Mouse (Mus musculus): ENCODE results near the gene Wdr20rt. TPM values are rescaled to one million over a fixed set of nuclear protein-coding genes. Genes with fewer than 3 reads are reported as not detected.
"Not testable (repeated sequence)": the region's sequence is repeated elsewhere in the genome, so short reads cannot be mapped to it uniquely, and the experiment has no call there.

The Wdr20rt gene
- not detected for total RNA-seq (2021)

- no peak for DNase-seq (ENCODE audit: low spot score in 2 of 2)
- intact Hi-C loops (cut with DNase I) = no loop called here
These were observed at the start of gene Wdr20rt for GRCm38 (mm10) chr12:65225467-65225945. Gene Wdr20rt, plus strand, starts transcription at chr12:65225517.

DNA sequence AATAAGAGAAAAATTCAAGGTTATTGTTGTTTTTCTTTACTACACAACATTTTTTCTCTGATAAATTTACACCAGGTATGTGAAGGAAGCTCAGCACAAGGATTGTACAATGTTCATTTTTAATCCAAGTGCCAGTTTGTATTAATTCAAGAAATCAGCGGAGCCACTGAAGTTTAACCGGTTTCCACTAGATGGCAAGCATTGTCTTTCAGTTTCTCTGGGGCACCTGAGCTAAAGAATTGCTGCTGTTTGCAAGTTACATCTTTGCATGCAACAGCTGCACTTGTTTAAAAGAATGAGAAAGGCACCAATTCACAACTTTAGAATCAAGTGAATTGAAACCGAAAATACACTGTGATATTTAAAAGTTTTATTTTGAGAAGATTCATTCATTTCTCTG lies 38.0 kb upstream of the Wdr20rt start:
- intact Hi-C loops (cut with DNase I) = no loop called here
- no peak for DNase-seq (ENCODE audit: low spot score in 2 of 2)

DNA sequence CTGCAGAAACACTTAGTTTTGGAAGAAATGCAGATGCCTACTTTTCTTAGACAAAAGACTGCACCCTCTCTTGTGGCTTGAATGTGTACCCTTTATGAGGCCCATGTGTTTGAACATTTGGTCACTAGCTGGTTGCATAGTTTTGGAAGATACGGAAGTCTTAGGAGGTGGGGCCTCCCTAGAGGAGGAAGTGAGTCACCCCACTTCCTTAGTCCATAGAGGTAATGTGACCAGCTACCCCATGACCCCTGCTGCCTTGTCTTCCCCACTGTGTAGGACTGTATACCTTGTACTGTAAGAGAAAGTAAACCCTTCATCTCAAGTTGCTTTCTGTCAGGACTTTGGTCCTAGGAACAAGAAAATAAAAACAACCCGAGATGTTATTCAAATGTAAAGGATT lies 36.1 kb upstream of the Wdr20rt start:
- intact Hi-C loops (cut with DNase I) = no loop called here

GRCm38 (mm10) chr12:65194003-65194530 lies 31.2 kb upstream of the Wdr20rt start:
- intact Hi-C loops (cut with DNase I) = no loop called here
- peak; percentile 15 to 19 for DNase-seq (ENCODE audit: low spot score in 2 of 2)

More for the DNA sequence above, 36.1 kb upstream of the Wdr20rt start:
- DNase-seq (ENCODE audit: low spot score in 2 of 2) = no peak

- DNase-seq (ENCODE audit: low spot score in 2 of 2) = no peak
- intact Hi-C loops (cut with DNase I) = no loop called here
These were observed 23.5 kb upstream of the Wdr20rt start for GRCm38 (mm10) chr12:65201812-65202211.

GRCm38 (mm10) chr12:65206431-65206830 lies 18.9 kb upstream of the Wdr20rt start:
- DNase-seq (ENCODE audit: low spot score in 2 of 2) = no peak
- intact Hi-C loops (cut with DNase I) = no loop called here

DNA sequence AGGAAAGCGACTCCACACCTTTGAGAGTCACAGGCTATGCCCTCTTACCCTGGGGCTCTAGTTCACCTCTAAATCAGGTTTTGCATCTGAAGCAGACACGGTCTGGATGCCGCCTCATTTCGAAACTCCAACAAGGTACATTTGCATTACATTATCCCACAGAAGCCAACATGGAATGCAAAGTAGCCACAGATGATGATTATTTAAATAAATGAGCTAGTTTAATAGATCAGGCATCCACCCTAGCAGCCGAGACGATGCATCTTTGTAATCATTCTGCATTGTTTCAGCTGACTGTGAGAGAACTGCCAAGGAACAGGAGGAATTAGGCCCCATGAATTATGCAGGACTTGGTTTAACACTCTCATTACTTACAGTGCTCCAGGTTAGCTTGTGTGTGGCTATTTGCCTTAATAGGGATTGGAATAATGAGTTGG lies 8.9 kb upstream of the Wdr20rt start:
- no peak for DNase-seq (ENCODE audit: low spot score in 2 of 2)

GRCm38 (mm10) chr12:65228628-65229027 lies 3.3 kb downstream of the Wdr20rt start:
- intact Hi-C loops (cut with DNase I) = no loop called here
- no peak for DNase-seq (ENCODE audit: low spot score in 2 of 2)

More for the DNA sequence above, 8.9 kb upstream of the Wdr20rt start:
- intact Hi-C loops (cut with DNase I) = no loop called here

DNA sequence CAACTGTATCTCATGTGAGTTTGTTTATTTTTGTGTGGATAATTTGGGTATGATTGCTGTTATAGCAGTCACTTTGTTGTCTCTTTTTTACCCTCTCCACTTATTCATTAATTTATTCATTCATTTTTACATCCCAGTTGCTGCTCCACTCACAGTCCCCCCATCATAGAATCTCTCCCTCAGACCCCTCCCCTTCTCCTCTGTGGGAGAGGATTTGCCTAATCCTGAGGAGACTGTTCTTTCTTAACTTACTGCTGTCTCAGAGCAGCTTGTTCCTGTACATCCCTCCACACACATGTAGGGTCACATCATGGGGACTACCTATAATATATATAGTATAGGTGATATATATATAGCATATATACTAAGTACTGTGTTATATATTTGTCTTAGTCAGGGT lies 3.7 kb downstream of the Wdr20rt start:
- intact Hi-C loops (cut with DNase I) = no loop called here
- DNase-seq (ENCODE audit: low spot score in 2 of 2) = no peak

- intact Hi-C loops (cut with DNase I); DNase-seq (ENCODE audit: low spot score in 2 of 2): not testable (repeated sequence)
These were observed 7.5 kb downstream of the Wdr20rt start for GRCm38 (mm10) chr12:65232801-65233200.

- no peak for DNase-seq (ENCODE audit: low spot score in 2 of 2)
- intact Hi-C loops (cut with DNase I) = no loop called here
These were observed 24.9 kb downstream of the Wdr20rt start for GRCm38 (mm10) chr12:65250116-65250738.

- no peak for DNase-seq (ENCODE audit: low spot score in 2 of 2)
- intact Hi-C loops (cut with DNase I) = no loop called here
These were observed 31.6 kb downstream of the Wdr20rt start for GRCm38 (mm10) chr12:65256887-65257286.

GRCm38 (mm10) chr12:65258212-65259138 lies 33.2 kb downstream of the Wdr20rt start:
- intact Hi-C loops (cut with DNase I) = no loop called here

DNA sequence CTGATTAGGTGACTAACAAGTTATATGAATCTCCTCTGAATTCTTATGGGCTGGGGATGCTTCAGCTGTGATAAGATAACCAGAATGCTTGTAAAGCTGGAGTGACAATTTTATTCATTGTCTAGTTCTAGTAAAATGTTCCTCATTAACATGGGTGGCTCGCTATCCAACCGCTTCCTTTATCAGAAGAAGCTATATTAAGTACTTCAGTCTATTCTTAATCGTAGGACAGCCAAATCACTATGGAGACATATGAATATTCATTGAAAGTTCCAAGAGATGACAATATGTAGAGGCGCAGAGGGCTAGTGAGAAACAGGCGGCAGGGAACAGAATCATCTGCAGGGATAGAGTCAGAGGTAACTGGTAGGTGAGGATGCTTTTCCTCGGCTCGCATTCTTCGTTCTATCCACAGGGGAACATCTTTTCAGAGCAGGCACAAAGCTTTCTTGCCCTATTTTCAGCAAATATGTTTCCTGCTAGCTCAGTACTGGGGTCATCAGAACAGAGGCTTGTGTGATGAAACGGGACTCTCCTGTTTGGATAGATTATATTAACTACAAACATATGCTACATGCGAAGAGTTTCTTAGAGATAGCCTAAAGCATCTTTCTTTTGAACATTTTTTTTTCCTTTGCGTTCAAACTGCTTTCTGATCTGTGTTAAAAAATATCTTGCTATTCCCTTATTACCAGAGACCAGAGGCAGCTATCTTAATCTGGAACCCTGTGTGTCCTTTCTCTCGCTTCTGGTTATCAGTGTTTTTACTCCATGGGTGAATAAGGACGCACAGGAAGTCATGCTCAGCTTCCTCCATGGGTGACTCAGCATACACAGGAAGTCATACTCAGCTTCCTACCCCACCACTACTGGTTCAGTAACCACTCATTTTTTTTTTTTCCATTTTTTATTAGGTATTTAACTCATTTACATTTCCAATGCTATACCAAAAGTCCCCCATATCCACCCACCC lies 34.1 kb downstream of the Wdr20rt start:
- DNase-seq (ENCODE audit: low spot score in 2 of 2) = peak; percentile 22 to 28
- intact Hi-C loops (cut with DNase I) = no loop called here

More at GRCm38 (mm10) chr12:65258212-65259138, 33.2 kb downstream of the Wdr20rt start:
- DNase-seq (ENCODE audit: low spot score in 2 of 2) = no peak

GRCm38 (mm10) chr12:65268311-65268984 lies 43.1 kb downstream of the Wdr20rt start:
- DNase-seq (ENCODE audit: low spot score in 2 of 2) = no peak
- intact Hi-C loops (cut with DNase I) = no loop called here

DNA sequence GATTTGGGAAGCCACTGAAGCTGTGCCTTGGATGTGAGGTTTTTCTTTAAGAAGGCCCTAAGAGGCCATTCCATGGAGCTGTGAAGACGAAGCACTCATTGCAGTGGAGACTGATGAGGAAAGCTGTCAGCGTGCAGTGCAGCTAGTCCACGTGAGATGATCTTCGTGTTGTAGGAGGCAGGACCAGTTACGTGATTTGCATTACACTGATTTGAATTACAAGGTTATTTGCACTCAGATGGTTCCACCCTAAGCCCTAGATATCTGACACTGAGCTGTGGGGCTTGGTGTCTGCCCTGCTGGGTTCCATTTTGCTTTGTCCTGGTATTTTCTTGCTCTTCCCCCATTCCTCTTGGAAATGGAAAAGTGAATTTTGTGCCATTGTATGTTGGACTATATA lies 44.1 kb downstream of the Wdr20rt start:
- intact Hi-C loops (cut with DNase I) = no loop called here
- no peak for DNase-seq (ENCODE audit: low spot score in 2 of 2)

- intact Hi-C loops (cut with DNase I) = no loop called here
- no peak for DNase-seq (ENCODE audit: low spot score in 2 of 2)
These were observed 48.5 kb downstream of the Wdr20rt start for GRCm38 (mm10) chr12:65273807-65274206.

Data from left cerebral cortex, postnatal 36 days (tissue).